Mouse (Mus musculus) embryonic facial prominence, embryonic 11.5 days (tissue): Measurements from ENCODE around the gene Xrcc1. TPM values are rescaled to one million over a fixed set of nuclear protein-coding genes. Genes with fewer than 3 reads are reported as not detected.

Source experiments
- ATAC-seq: fragments of 200-750 bp; cut with Nextera tagmentation; replicated peaks from 2 replicates; pipeline ENCODE4 v1.8.0; 2017; ENCODE audit warnings: low read depth; ENCODE audit not compliant: insufficient number of reproducible peaks, low FRiP score, low TSS enrichment
- DNase-seq: peaks from one replicate; pipeline ENCODE4 v3.0.0-alpha.2; 2015; ENCODE audit warnings: low spot score
- H3K27ac ChIP-seq: fragments of 300-500 bp; sonication (generic); replicated peaks from 2 replicates; pipeline ENCODE4 v1.5.1; 2014; ENCODE audit warnings: mild to moderate bottlenecking, low read depth, low read length, control low read depth
- H3K27me3 ChIP-seq: fragments of 300-500 bp; sonication (generic); 2 replicates; pipeline ENCODE4 v1.6.1; 2014; ENCODE audit warnings: mild to moderate bottlenecking, low read length, moderate library complexity, mixed read lengths; ENCODE audit not compliant: control insufficient read depth, insufficient read depth
- H3K36me3 ChIP-seq: fragments of 300-500 bp; sonication (generic); replicated peaks from 2 replicates; pipeline ENCODE4 v1.6.1; 2014; ENCODE audit warnings: low read depth, mild to moderate bottlenecking, low read length, moderate library complexity, mixed read lengths; ENCODE audit not compliant: control insufficient read depth, insufficient read depth
- H3K4me1 ChIP-seq: fragments of 300-500 bp; sonication (generic); 2 replicates; pipeline ENCODE4 v1.6.1; 2014; ENCODE audit warnings: low read length, mixed read lengths; ENCODE audit not compliant: control insufficient read depth, insufficient read depth
- H3K4me2 ChIP-seq: fragments of 300-500 bp; sonication (generic); 2 replicates; pipeline ENCODE4 v1.6.1; 2014; ENCODE audit warnings: low read depth, mild to moderate bottlenecking, control low read depth, low read length, moderate library complexity
- H3K4me3 ChIP-seq: fragments of 300-500 bp; sonication (generic); 2 replicates; pipeline ENCODE4 v1.5.1; 2014; ENCODE audit warnings: low read depth, low read length, control low read depth
- H3K9ac ChIP-seq: fragments of 300-500 bp; sonication (generic); replicated peaks from 2 replicates; pipeline ENCODE4 v1.6.1; 2014; ENCODE audit warnings: mild to moderate bottlenecking, control low read depth, low read length
- H3K9me3 ChIP-seq: fragments of 300-500 bp; sonication (generic); replicated peaks from 2 replicates; pipeline ENCODE4 v1.6.1; 2016; ENCODE audit warnings: mild to moderate bottlenecking, low read length, inconsistent platforms, mixed read lengths; ENCODE audit not compliant: control insufficient read depth
- WGBS: fragments of 180-500 bp; shearing (Covaris S2); extraction: QIAGEN DNeasy Blood & Tissue Kit; methylation state at CpG from one replicate; pipeline ENCODE4 v1.1.7; 2014; 5-methylcytosine and 5-hydroxymethylcytosine counted together
- polyA plus RNA-seq: library from polyadenylated mRNA; unstranded; fragments of >200 nt; fragmentation: Nextera tagmentation; extraction: Ambion mirVana; gene quantifications from 2 replicates; pipeline ENCODE4 v1.2.1, GENCODE M21; 2014

The Xrcc1 gene
- polyA plus RNA-seq, 1 experiment from 2014 or later, result 99.0 TPM

DNA sequence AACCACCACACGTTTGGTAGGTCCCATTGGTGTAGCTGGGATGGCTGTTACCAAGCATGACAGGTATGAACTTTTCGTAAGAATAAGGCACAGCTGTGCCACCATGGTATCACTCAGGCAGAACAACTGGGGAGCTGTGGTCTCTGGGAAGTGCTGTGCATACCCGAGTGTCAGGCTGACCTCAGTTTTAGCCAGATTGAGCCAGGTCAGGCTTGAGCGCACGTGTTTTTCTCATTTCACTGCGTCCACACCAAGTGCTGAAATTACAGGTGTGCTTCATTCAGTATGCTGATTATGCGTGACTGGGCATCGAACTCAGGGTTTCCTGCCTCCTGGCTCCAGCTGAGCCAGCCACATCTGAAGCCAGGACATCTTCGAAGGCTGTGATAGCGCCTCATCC, 9.7 kb downstream of the Xrcc1 start:
- Histone ChIP-seq H3K4me2 (no peak overlapping the region), H3K9ac (no peak overlapping the region), H3K27me3 (no peaks in the 10 kb centered on the region), H3K36me3 (peaks cover 6% of the 10 kb centered on the region; the same call in 1 of the 2 replicates), H3K4me1 (no peaks in the 10 kb centered on the region), H3K9me3 (no peaks in the 10 kb centered on the region), H3K27ac (no peak overlapping the region), H3K4me3 (no peak overlapping the region)
- WGBS, result 85% methylated on average over 10 of the region's 10 CpGs
- DNase-seq (no peak), ATAC-seq (no peak)

GRCm38 (mm10) chr7:24561450-24561849, 15.4 kb downstream of the Xrcc1 start:
- no peak overlapping the region for H3K4me3 ChIP-seq
- H3K36me3 ChIP-seq, result peaks cover 2% of the 10 kb centered on the region
- H3K9me3 ChIP-seq, result no peaks in the 10 kb centered on the region
- H3K9ac ChIP-seq, result no peak overlapping the region
- H3K4me1 ChIP-seq, result no peaks in the 10 kb centered on the region
- ATAC-seq (no peak), DNase-seq (no peak)
- H3K4me2 ChIP-seq, result no peak overlapping the region
- H3K27me3 ChIP-seq, result no peaks in the 10 kb centered on the region
- 87% methylated on average over 4 of the region's 4 CpGs for WGBS
- H3K27ac ChIP-seq, result no peak overlapping the region

DNA sequence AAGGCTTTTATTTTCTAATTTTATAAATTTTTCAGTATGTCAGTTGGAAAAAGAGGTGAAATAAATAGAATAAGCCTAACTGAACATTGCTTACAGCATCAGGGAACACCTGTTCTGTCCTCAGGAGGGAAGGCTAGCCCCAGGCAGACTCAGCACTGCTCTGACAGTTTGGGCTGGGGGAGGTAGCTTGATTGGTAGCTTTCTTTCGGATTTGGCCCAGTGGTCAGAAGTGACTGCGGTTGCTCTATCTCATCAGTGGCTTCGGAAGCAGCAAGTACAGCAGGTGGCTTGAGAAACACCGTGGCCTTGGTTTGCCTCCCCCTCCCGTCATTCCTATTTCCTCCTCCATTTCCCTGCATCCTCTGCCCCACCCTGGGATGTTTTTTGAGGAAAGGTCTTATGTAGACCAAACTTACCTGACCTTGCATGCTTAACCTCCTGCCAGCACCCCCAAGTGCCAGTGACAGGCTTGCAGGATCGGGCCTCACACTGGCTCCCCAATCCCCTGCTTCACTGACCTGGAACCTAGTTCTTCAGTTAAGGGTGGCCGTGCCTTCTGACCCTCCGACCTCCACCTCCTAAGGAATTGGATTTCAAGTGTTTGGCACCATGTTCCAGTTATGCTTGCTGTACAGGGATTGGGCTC, 17.2 kb downstream of the Xrcc1 start:
- no peaks in the 10 kb centered on the region for H3K27me3 ChIP-seq
- ATAC-seq (no peak), DNase-seq (no peak)
- peaks cover 11% of the 10 kb centered on the region for H3K36me3 ChIP-seq
- no peak overlapping the region for H3K4me2 ChIP-seq
- 92% methylated on average over 8 of the region's 8 CpGs for WGBS
- H3K27ac ChIP-seq, result no peak overlapping the region
- no peaks in the 10 kb centered on the region for H3K4me1 ChIP-seq
- no peak overlapping the region for H3K4me3 ChIP-seq
- H3K9ac ChIP-seq, result no peak overlapping the region
- H3K9me3 ChIP-seq, result no peaks in the 10 kb centered on the region

- Histone ChIP-seq H3K27ac (no peak overlapping the region), H3K9ac (no peak overlapping the region), H3K36me3 (peaks cover 13% of the 10 kb centered on the region), H3K4me3 (no peak overlapping the region), H3K4me2 (no peak overlapping the region), H3K9me3 (no peaks in the 10 kb centered on the region), H3K27me3 (no peaks in the 10 kb centered on the region), H3K4me1 (no peaks in the 10 kb centered on the region)
- no peak for ATAC-seq
- WGBS, result 91% methylated on average over 4 of the region's 4 CpGs
- no peak for DNase-seq
These were observed 17.7 kb downstream of the Xrcc1 start for GRCm38 (mm10) chr7:24563837-24564206.

DNA sequence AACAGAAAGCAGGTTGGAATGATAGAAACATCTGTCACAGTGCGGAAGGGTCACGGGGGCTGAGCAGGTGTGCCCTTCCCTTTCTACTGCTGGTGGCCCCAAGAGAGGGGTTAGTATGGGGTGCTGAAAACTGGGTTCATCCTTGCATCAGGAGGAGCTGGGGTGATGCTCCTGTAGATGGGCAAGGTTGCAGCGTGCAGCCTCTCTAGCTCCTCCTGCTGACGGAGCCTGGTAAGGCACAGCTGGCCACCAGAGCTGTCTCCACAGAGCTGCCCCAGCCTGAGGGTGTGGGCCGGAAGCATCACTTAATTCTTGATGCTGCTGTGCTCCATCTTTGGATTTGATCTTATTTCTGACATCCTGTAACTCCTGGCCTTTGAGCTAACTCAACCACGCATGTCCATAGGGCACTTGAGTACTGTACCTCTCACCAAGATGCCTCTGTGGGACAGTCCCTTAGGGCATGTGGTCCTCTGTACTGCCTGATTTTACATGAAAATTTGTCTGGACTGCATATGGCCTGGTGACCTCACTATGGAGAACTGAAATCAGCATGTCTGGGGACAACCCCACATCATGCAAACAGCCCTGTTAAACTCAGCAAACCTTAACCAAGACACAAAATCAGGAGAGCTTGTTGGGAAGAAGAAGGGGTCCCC, 18.6 kb downstream of the Xrcc1 start:
- no peak for ATAC-seq
- Histone ChIP-seq H3K27ac (no peak overlapping the region), H3K9ac (no peak overlapping the region), H3K4me2 (no peak overlapping the region), H3K27me3 (no peaks in the 10 kb centered on the region), H3K4me1 (no peaks in the 10 kb centered on the region), H3K36me3 (peaks cover 11% of the 10 kb centered on the region), H3K4me3 (no peak overlapping the region), H3K9me3 (no peaks in the 10 kb centered on the region)
- 70% methylated on average over 6 of the region's 6 CpGs for WGBS
- peak; percentile 73 for DNase-seq

DNA sequence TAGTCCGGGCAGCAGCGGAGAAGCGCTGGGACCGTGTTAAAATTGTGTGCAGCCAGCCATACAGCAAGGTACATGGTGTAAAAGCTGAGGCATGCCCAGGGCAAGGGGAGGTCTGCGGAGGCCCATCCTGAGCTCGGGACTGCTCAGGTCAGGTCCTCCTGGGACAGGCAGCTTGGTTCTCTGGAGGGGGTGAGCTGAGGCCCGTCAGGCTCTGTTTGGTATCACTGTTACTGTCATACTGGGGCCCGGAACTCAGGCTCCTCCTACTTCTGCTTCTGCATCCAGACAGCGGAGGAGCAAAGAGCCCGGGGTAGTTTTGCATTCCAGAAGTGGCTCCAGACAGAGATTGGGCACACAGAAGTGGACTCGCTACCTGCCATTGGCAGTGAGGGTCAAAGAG, 19.5 kb downstream of the Xrcc1 start:
- DNase-seq, result no peak
- 95% methylated on average over 11 of the region's 11 CpGs for WGBS
- Histone ChIP-seq H3K4me2 (no peak overlapping the region), H3K9ac (no peak overlapping the region), H3K36me3 (peaks cover 14% of the 10 kb centered on the region), H3K9me3 (no peaks in the 10 kb centered on the region), H3K27me3 (no peaks in the 10 kb centered on the region), H3K27ac (no peak overlapping the region), H3K4me1 (no peaks in the 10 kb centered on the region), H3K4me3 (no peak overlapping the region)
- ATAC-seq, result no peak

DNA sequence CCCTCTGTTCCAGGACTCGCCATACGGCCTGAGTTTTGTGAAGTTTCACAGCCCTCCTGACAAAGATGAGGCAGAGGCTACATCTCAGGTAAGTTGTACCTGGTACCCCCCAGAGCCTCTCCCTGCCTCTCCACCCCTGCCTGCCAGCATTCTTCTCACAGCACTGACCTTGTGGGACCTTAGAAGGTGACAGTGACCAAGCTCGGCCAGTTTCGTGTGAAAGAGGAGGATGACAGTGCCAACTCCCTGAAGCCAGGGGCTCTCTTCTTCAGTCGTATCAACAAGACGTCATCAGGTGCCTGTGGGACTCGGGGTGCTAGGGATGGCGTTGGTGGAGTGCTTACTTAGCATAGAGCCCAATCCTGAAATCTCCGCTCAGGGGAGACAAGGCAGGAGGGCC, 20.1 kb downstream of the Xrcc1 start:
- H3K27me3 ChIP-seq, result no peaks in the 10 kb centered on the region
- H3K4me1 ChIP-seq, result no peaks in the 10 kb centered on the region
- peaks cover 15% of the 10 kb centered on the region for H3K36me3 ChIP-seq
- no peak overlapping the region for H3K4me2 ChIP-seq
- ATAC-seq (no peak), DNase-seq (no peak)
- H3K9me3 ChIP-seq, result no peaks in the 10 kb centered on the region
- H3K9ac ChIP-seq, result no peak overlapping the region
- no peak overlapping the region for H3K27ac ChIP-seq
- H3K4me3 ChIP-seq, result no peak overlapping the region
- WGBS, result 89% methylated on average over 9 of the region's 9 CpGs

DNA sequence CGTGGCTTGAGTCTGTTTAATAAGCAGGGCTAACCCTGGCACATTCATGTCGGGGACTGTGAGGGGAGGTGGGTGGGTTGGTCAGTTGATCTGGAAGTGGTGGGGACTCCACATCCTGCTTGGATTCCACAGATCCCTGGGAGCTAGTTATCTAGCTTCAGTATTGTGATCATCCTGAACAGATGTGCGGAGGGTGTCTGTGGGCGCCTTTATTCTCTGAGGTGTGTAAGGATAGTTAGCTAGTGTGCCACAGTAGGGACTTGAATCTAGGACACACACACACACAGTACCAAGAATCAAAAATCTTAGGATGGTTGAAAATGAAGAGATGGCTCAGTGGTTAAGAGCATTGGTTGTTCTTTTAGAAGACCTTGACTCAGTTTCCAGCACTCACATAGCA, 22.4 kb downstream of the Xrcc1 start:
- Histone ChIP-seq H3K4me3 (no peak overlapping the region), H3K27me3 (no peaks in the 10 kb centered on the region), H3K9ac (no peak overlapping the region), H3K27ac (no peak overlapping the region), H3K4me1 (no peaks in the 10 kb centered on the region), H3K4me2 (no peak overlapping the region), H3K9me3 (no peaks in the 10 kb centered on the region), H3K36me3 (peaks cover 18% of the 10 kb centered on the region)
- 92% methylated on average over 4 of the region's 4 CpGs for WGBS
- no peak for ATAC-seq
- DNase-seq, result no peak
